Mouse (Mus musculus): ENCODE measurements around the gene Mvb12b.

GRCm38 (mm10) chr2:33746471-33746870 is 141.3 kb downstream of the Mvb12b start:
- TF ChIP-seq USF1 (IDR thresholded peaks at IDR 0.05; ENCODE audit: low read depth) = no peak
- no peak for TF ChIP-seq CEBPB (IDR thresholded peaks at IDR 0.05; ENCODE audit: low read depth)
- TF ChIP-seq CTCF (IDR thresholded peaks at IDR 0.05; ENCODE audit: control insufficient read depth, insufficient read depth, insufficient read length) = peak; percentile 56
- no peak for TF ChIP-seq MAX (IDR thresholded peaks at IDR 0.05)
- TF ChIP-seq MYOD1 (IDR thresholded peaks at IDR 0.05; ENCODE audit: control insufficient read depth, insufficient read length, low read depth) = no peak
- no peak for TF ChIP-seq MYOG (IDR thresholded peaks at IDR 0.05; ENCODE audit: control insufficient read depth, extremely low read depth, insufficient read length)
- TF ChIP-seq FOSL1 (IDR thresholded peaks at IDR 0.05; ENCODE audit: insufficient read depth, low read length, poor library complexity, severe bottlenecking) = no peak
